Comparison of ENCODE assay signal across 23 mouse cellular contexts in genomic region chr9:44983001-44983400, GRCm38 (mm10). TPM values are rescaled to one million over a fixed set of nuclear protein-coding genes. Genes with fewer than 3 reads are reported as not detected.
"Had no signal": no experiment of that assay in that cellular context is flagged by ENCODE, and none has a peak within 500 bp of the region (broad histone marks: within the 10 kb centered on the region; RNA-seq: fewer than 3 reads in every experiment).

No protein-coding gene starts in this region.

- H3K9ac ChIP-seq: liver, embryonic 15.5 days; liver, postnatal 0 days; lung, embryonic 15.5 days; midbrain, embryonic 13.5 days; midbrain, embryonic 15.5 days; neural tube, embryonic 13.5 days; neural tube, embryonic 15.5 days had no signal

- H3K27me3 ChIP-seq: lung, embryonic 15.5 days; midbrain, embryonic 15.5 days; neural tube, embryonic 13.5 days had no signal

- DNase-seq: liver, postnatal 0 days; lung, adult 2 months; lung, postnatal 14 days; lung, postnatal 36 days; retina, postnatal 1 day; right cerebral cortex, adult 18-20 months; right cerebral cortex, postnatal 25 days; right cerebral cortex, postnatal 4 days; spleen, adult 18-20 months had no signal

- H3K4me1 ChIP-seq: lung, embryonic 15.5 days; midbrain, embryonic 13.5 days; midbrain, embryonic 15.5 days; neural tube, embryonic 13.5 days; neural tube, embryonic 15.5 days had no signal

- H3K36me3 ChIP-seq: liver, embryonic 15.5 days; lung, embryonic 15.5 days; midbrain, embryonic 13.5 days; midbrain, embryonic 15.5 days; neural tube, embryonic 13.5 days; neural tube, embryonic 15.5 days had no signal

- H3K4me2 ChIP-seq: liver, embryonic 15.5 days; lung, embryonic 15.5 days; midbrain, embryonic 11.5 days; midbrain, embryonic 13.5 days; midbrain, embryonic 15.5 days; neural tube, embryonic 13.5 days; neural tube, embryonic 15.5 days had no signal

- H3K27ac ChIP-seq: liver, embryonic 15.5 days; lung, embryonic 15.5 days; macrophage; midbrain, embryonic 13.5 days; midbrain, embryonic 15.5 days; neural tube, embryonic 13.5 days; neural tube, embryonic 15.5 days had no signal

- ATAC-seq: liver, postnatal 0 days; lung, postnatal 0 days; midbrain, embryonic 13.5 days; midbrain, embryonic 15.5 days had no signal

- H3K4me3 ChIP-seq: liver, embryonic 15.5 days; lung, embryonic 15.5 days; megakaryocyte, embryonic 14.5 days; midbrain, embryonic 13.5 days; midbrain, embryonic 15.5 days; myocyte; neural tube, embryonic 13.5 days; neural tube, embryonic 15.5 days had no signal

- H3K9me3 ChIP-seq: liver, embryonic 15.5 days; lung, embryonic 15.5 days; megakaryocyte, embryonic 14.5 days; midbrain, embryonic 13.5 days; midbrain, embryonic 15.5 days; neural tube, embryonic 13.5 days; neural tube, embryonic 15.5 days had no signal

RNA-seq across cellular contexts. Expression of gene Cd3d, which starts 1.4 kb away (rescaled TPM):
- polyA plus RNA-seq: midbrain, embryonic 11.5 days; midbrain, embryonic 13.5 days; midbrain, embryonic 15.5 days; myocyte; neural tube, embryonic 11.5 days; neural tube, embryonic 13.5 days; neural tube, embryonic 15.5 days; stomach, embryonic 14.5 days had no signal

RNA-seq across cellular contexts. Expression of gene Cd3g, which starts 2.8 kb away (rescaled TPM):
- polyA plus RNA-seq: midbrain, embryonic 11.5 days; midbrain, embryonic 13.5 days; midbrain, embryonic 15.5 days; neural tube, embryonic 11.5 days; neural tube, embryonic 13.5 days; neural tube, embryonic 15.5 days had no signal

RNA-seq across cellular contexts. Expression of gene Cd3e, which starts 26.4 kb away (rescaled TPM):
- total RNA-seq: megakaryocyte progenitor cell, adult 5-6 weeks had no signal
- polyA plus RNA-seq: liver, embryonic 15.5 days; liver, postnatal 0 days; macrophage; midbrain, embryonic 11.5 days; midbrain, embryonic 13.5 days; myocyte; neural tube, embryonic 11.5 days; stomach, embryonic 14.5 days had no signal

RNA-seq across cellular contexts. Expression of gene Mpzl2, which starts 56.6 kb away (rescaled TPM):
- total RNA-seq: megakaryocyte progenitor cell, adult 5-6 weeks had no signal
- polyA plus RNA-seq: macrophage, myocyte had no signal
